Mouse (Mus musculus) lung, embryonic 14.5 days (tissue): ENCODE measurements around the gene Tmem120b. TPM values are rescaled to one million over a fixed set of nuclear protein-coding genes. Genes with fewer than 3 reads are reported as not detected.
A peak's percentile ranks its signal among the peaks of the same experiment; 100 is the strongest.

Experiments
- ATAC-seq: fragments of 200-750 bp; cut with Nextera tagmentation; 2 replicates; pipeline ENCODE4 v1.8.0; 2017; ENCODE audit warnings: mild to moderate bottlenecking, moderate TSS enrichment, moderate library complexity; ENCODE audit not compliant: insufficient read depth
- DNase-seq: peaks from one replicate; pipeline ENCODE4 v3.0.0-alpha.2; 2015
- H3K27ac ChIP-seq: fragments of 300-500 bp; sonication (generic); 2 replicates; pipeline ENCODE4 v1.5.1; 2014; ENCODE audit warnings: low read depth, mild to moderate bottlenecking, moderate library complexity
- H3K27me3 ChIP-seq: fragments of 300-500 bp; sonication (generic); 2 replicates; pipeline ENCODE4 v1.6.1; 2014; ENCODE audit warnings: low read length, control low read depth; ENCODE audit not compliant: insufficient read depth
- H3K36me3 ChIP-seq: fragments of 300-500 bp; sonication (generic); 2 replicates; pipeline ENCODE4 v1.6.1; 2014; ENCODE audit warnings: control low read depth; ENCODE audit not compliant: insufficient read depth
- H3K4me1 ChIP-seq: fragments of 300-500 bp; sonication (generic); 2 replicates; pipeline ENCODE4 v1.6.1; 2014; ENCODE audit warnings: antibody characterized with exemption, control low read depth; ENCODE audit not compliant: insufficient read depth
- H3K4me2 ChIP-seq: fragments of 300-500 bp; sonication (generic); 2 replicates; pipeline ENCODE4 v1.6.1; 2014; ENCODE audit warnings: mild to moderate bottlenecking
- H3K4me3 ChIP-seq: fragments of 300-500 bp; sonication (generic); 2 replicates; pipeline ENCODE4 v1.5.1; 2014; ENCODE audit warnings: low read depth, low read length
- H3K9ac ChIP-seq: fragments of 300-500 bp; sonication (generic); 2 replicates; pipeline ENCODE4 v1.6.1; 2014
- H3K9me3 ChIP-seq: fragments of 300-500 bp; sonication (generic); 2 replicates; pipeline ENCODE4 v1.6.1; 2016; ENCODE audit warnings: low read depth, low read length, control low read depth
- CTCF ChIP-seq: IDR thresholded peaks from 2 replicates; pipeline ENCODE4 v1.5.1; 2016; ENCODE audit warnings: antibody characterized with exemption, low read depth
- WGBS: fragments of 180-500 bp; shearing (Covaris S2); extraction: QIAGEN DNeasy Blood & Tissue Kit; methylation state at CpG from one replicate; pipeline ENCODE4 v1.1.7; 2014; 5-methylcytosine and 5-hydroxymethylcytosine counted together
- polyA plus RNA-seq: library from polyadenylated mRNA; unstranded; fragments of >200 nt; fragmentation: Nextera tagmentation; extraction: Ambion mirVana; gene quantifications from 2 replicates; pipeline ENCODE4 v1.2.1, GENCODE M21; 2014

Gene Tmem120b
- polyA plus RNA-seq, 1 experiment from 2014 or later = 10.0 TPM

GRCm38 (mm10) chr5:123134186-123134874, 66.1 kb downstream of the Tmem120b start:
- peak overlapping the region; percentile 100 for H3K27ac ChIP-seq
- WGBS = 17% methylated on average over 13 of the region's 13 CpGs
- H3K4me1 ChIP-seq = peaks cover 44% of the 10 kb centered on the region
- no peaks in the 10 kb centered on the region for H3K9me3 ChIP-seq
- peak overlapping the region; percentile 92; the same call in 1 of the 2 replicates for H3K4me3 ChIP-seq
- peak; percentile 77 for DNase-seq
- peak overlapping the region; percentile 13; the same call in 1 of the 2 replicates for H3K9ac ChIP-seq
- no peak for ATAC-seq
- no peaks in the 10 kb centered on the region for H3K27me3 ChIP-seq
- H3K36me3 ChIP-seq = peaks cover 19% of the 10 kb centered on the region; the same call in 1 of the 2 replicates
- peak overlapping the region; percentile 100 for H3K4me2 ChIP-seq
- TF ChIP-seq CTCF = no peak

DNA sequence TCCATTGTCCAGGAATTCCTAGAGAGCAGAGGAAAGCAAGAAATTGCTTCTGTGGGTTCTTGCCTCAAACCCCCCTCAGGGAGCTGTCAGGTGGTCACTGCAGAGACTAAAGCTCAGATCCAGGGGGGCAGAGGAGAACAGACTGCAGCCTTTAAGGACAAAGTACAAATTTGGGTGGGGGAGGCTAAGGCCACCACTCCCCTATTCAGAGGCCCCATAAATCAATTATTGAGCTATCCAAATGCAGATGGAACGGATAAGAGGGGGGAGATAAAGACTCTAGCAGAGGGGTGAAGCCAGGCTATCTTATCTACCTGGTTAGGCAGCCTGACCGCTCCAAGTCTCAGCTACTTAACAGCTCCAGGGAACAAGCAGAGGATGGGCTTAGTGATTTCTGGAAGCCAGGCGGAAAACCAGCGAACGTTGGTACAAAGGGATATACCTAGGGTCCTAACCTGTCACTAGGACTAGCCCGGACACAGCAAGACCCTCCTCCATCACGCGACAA, 66.7 kb downstream of the Tmem120b start:
- WGBS = 16% methylated on average over 8 of the region's 8 CpGs
- Histone ChIP-seq H3K4me3 (peak overlapping the region; percentile 92), H3K27me3 (no peaks in the 10 kb centered on the region), H3K4me2 (peak overlapping the region; percentile 100), H3K36me3 (peaks cover 17% of the 10 kb centered on the region; the same call in 1 of the 2 replicates), H3K4me1 (peaks cover 44% of the 10 kb centered on the region), H3K9me3 (no peaks in the 10 kb centered on the region), H3K9ac (peak overlapping the region; percentile 99; the same call in 1 of the 2 replicates), H3K27ac (peak overlapping the region; percentile 100)
- no peak for TF ChIP-seq CTCF
- DNase-seq = no peak
- ATAC-seq = no peak

GRCm38 (mm10) chr5:123135471-123136360, 67.5 kb downstream of the Tmem120b start:
- Histone ChIP-seq H3K27me3 (no peaks in the 10 kb centered on the region), H3K27ac (peak overlapping the region; percentile 100), H3K4me1 (peaks cover 44% of the 10 kb centered on the region), H3K4me3 (peak overlapping the region; percentile 92), H3K9me3 (no peaks in the 10 kb centered on the region), H3K9ac (peak overlapping the region; percentile 99), H3K36me3 (peaks cover 17% of the 10 kb centered on the region; the same call in 1 of the 2 replicates), H3K4me2 (peak overlapping the region; percentile 100)
- 2% methylated on average over 30 of the region's 30 CpGs for WGBS
- ATAC-seq (peak; percentile 1; the same call in 1 of the 2 replicates), DNase-seq (peak; percentile 88)
- TF ChIP-seq CTCF = no peak

DNA sequence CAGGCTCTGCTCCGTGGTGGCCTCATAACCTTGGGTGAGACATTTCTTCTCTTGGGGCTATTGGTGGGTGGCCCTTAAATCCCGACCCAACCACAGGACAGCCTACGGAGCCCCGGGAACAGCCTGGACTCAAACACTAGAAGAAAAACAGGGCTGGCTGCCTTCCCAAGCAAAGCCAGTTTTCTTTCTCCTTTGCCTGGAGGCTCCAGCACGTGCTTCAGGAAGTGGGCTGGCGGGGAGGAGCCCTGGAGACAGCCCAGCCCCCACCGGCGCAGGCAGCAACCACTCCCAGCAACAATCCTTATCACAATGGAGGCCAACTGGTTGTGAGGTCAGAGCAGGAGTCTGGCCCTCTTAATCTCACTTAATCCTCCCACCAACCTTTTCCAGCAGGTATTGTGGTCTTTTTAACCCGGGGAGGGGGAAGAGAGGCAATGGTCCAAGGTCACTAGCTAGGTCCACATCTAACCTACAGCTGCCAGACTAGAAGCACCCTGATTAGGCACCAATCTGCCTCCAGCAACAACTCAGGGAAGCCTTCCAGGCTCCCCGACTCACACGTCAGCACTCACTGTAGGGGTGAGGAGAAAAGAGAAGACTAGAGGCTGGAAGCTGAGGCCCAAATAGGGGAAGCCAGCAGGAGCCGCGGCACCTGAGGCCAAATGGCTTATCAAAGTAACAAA, 68.3 kb downstream of the Tmem120b start:
- no peak for TF ChIP-seq CTCF
- Histone ChIP-seq H3K27me3 (no peaks in the 10 kb centered on the region), H3K27ac (peak overlapping the region; percentile 100), H3K4me3 (peak overlapping the region; percentile 92), H3K4me2 (peak overlapping the region; percentile 100), H3K9me3 (no peaks in the 10 kb centered on the region), H3K4me1 (peaks cover 44% of the 10 kb centered on the region), H3K9ac (peak overlapping the region; percentile 99), H3K36me3 (peaks cover 17% of the 10 kb centered on the region; the same call in 1 of the 2 replicates)
- under 1% methylated on average over 13 of the region's 13 CpGs for WGBS
- ATAC-seq (peak; percentile 47), DNase-seq (peak; percentile 95)

DNA sequence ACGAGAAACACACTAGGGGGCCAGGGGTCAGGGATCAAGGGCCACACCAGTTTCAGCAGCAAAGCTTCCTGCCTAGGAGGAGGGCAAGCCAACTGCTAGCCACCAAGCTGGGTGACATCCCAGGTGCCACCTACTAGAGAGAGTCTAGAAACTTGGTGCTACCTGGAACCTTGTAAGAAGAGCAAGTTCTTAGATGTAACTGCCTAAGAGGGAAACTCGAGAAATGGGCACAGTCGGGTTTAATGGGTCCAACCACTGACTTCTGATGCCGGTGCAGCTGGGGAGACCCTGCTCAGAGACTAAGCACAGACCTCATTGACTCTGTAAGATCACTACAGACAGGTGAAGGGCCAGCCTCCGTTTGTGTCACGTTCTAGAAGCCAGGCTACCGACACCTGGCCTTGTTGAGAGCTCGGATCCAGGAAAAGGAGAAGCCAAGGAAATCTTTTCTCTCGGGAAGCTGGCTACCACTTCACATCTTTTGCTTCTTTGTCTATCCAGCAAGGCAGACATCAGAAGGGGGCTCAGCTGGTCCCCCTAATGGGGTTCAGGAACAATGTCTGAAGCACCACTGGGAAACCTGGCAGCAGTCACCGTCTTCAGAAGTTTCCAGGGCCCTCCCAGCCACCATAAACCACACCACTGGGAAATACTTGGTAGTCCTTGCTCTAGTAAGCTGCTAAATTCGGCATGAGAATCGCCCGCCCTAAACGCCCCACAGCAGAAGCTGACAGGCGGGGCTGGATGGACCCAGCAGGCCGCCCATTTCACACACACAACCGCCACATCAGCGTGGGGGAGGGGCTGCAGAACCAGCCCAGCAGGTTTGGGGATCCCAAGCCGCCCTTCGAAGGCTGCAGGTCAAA, 69.1 kb downstream of the Tmem120b start:
- DNase-seq (peak; percentile 92), ATAC-seq (0 out of 2 replicates have a peak, but pooled peaks have one; percentile 5)
- Histone ChIP-seq H3K9ac (peak overlapping the region; percentile 99), H3K4me2 (peak overlapping the region; percentile 100), H3K36me3 (peaks cover 17% of the 10 kb centered on the region; the same call in 1 of the 2 replicates), H3K4me3 (peak overlapping the region; percentile 92), H3K9me3 (no peaks in the 10 kb centered on the region), H3K4me1 (peaks cover 44% of the 10 kb centered on the region), H3K27ac (peak overlapping the region; percentile 100), H3K27me3 (no peaks in the 10 kb centered on the region)
- whole genome bisulfite sequencing = 3% methylated on average over 20 of the region's 20 CpGs
- TF ChIP-seq CTCF = no peak

DNA sequence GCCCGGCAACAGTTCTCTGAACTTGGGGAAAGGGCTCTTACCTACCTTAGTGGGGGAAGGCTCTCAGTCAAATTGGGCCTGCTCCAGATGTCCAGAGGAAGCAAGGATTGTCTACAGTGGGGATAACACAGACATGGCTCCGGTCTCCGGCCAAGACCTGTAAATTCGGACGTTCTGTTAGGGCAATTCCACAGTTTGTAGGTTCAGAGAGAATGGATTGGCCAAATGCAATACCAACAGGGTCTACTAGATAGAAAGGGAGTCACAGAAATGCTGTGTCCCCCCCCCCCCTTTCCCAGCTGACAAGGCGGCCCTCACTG, 69.7 kb downstream of the Tmem120b start:
- 2% methylated on average over 6 of the region's 6 CpGs for WGBS
- H3K9me3 ChIP-seq = no peaks in the 10 kb centered on the region
- no peak for TF ChIP-seq CTCF
- ATAC-seq = no peak
- H3K9ac ChIP-seq = peak overlapping the region; percentile 99
- H3K4me1 ChIP-seq = peaks cover 44% of the 10 kb centered on the region
- no peaks in the 10 kb centered on the region for H3K27me3 ChIP-seq
- peak overlapping the region; percentile 100 for H3K27ac ChIP-seq
- H3K4me2 ChIP-seq = peak overlapping the region; percentile 100
- DNase-seq = no peak
- H3K4me3 ChIP-seq = peak overlapping the region; percentile 92
- peaks cover 17% of the 10 kb centered on the region; the same call in 1 of the 2 replicates for H3K36me3 ChIP-seq
